Mouse (Mus musculus): ENCODE results near the gene Tex35.

Tex35 gene

GRCm38 (mm10) chr1:157108580-157108979 lies at the start of gene Tex35:
Gene Tex35, minus strand, starts transcription at chr1:157108680.
- in situ Hi-C loops (cut with MboI; ENCODE audit: low pct_unique_long_range_greater_than_20kb in 1 of 2, low sequenced_read_pairs in 2 of 2, unreplicated experiment in 1 of 2) = no loop called here

- in situ Hi-C loops (cut with MboI; ENCODE audit: low pct_unique_long_range_greater_than_20kb in 1 of 2, low sequenced_read_pairs in 2 of 2, unreplicated experiment in 1 of 2) = no loop called here
Observed at GRCm38 (mm10) chr1:157153781-157154180, 45.3 kb upstream of the Tex35 start.

- in situ Hi-C loops (cut with MboI; ENCODE audit: low pct_unique_long_range_greater_than_20kb in 1 of 2, low sequenced_read_pairs in 2 of 2, unreplicated experiment in 1 of 2) = no loop called here
Observed at GRCm38 (mm10) chr1:157150107-157150506, 41.6 kb upstream of the Tex35 start.

- in situ Hi-C loops (cut with MboI; ENCODE audit: low pct_unique_long_range_greater_than_20kb in 1 of 2, low sequenced_read_pairs in 2 of 2, unreplicated experiment in 1 of 2) = no loop called here
Observed at GRCm38 (mm10) chr1:157144621-157145020, 36.1 kb upstream of the Tex35 start.

- in situ Hi-C loops (cut with MboI; ENCODE audit: low pct_unique_long_range_greater_than_20kb in 1 of 2, low sequenced_read_pairs in 2 of 2, unreplicated experiment in 1 of 2) = no loop called here
Observed at GRCm38 (mm10) chr1:157143326-157143932, 34.9 kb upstream of the Tex35 start.

GRCm38 (mm10) chr1:157141014-157141413 lies 32.5 kb upstream of the Tex35 start:
- in situ Hi-C loops (cut with MboI; ENCODE audit: low pct_unique_long_range_greater_than_20kb in 1 of 2, low sequenced_read_pairs in 2 of 2, unreplicated experiment in 1 of 2) = no loop called here

- in situ Hi-C loops (cut with MboI; ENCODE audit: low pct_unique_long_range_greater_than_20kb in 1 of 2, low sequenced_read_pairs in 2 of 2, unreplicated experiment in 1 of 2) = no loop called here
Observed at GRCm38 (mm10) chr1:157137854-157138241, 29.4 kb upstream of the Tex35 start.

GRCm38 (mm10) chr1:157137132-157137853 lies 28.8 kb upstream of the Tex35 start:
- in situ Hi-C loops (cut with MboI; ENCODE audit: low pct_unique_long_range_greater_than_20kb in 1 of 2, low sequenced_read_pairs in 2 of 2, unreplicated experiment in 1 of 2) = no loop called here

GRCm38 (mm10) chr1:157128219-157128618 lies 19.7 kb upstream of the Tex35 start:
- in situ Hi-C loops (cut with MboI; ENCODE audit: low pct_unique_long_range_greater_than_20kb in 1 of 2, low sequenced_read_pairs in 2 of 2, unreplicated experiment in 1 of 2) = no loop called here

- in situ Hi-C loops (cut with MboI; ENCODE audit: low pct_unique_long_range_greater_than_20kb in 1 of 2, low sequenced_read_pairs in 2 of 2, unreplicated experiment in 1 of 2) = no loop called here
Observed at GRCm38 (mm10) chr1:157123836-157124235, 15.4 kb upstream of the Tex35 start.

GRCm38 (mm10) chr1:157119168-157119567 lies 10.7 kb upstream of the Tex35 start:
- in situ Hi-C loops (cut with MboI; ENCODE audit: low pct_unique_long_range_greater_than_20kb in 1 of 2, low sequenced_read_pairs in 2 of 2, unreplicated experiment in 1 of 2) = no loop called here

- in situ Hi-C loops (cut with MboI; ENCODE audit: low pct_unique_long_range_greater_than_20kb in 1 of 2, low sequenced_read_pairs in 2 of 2, unreplicated experiment in 1 of 2) = no loop called here
Observed at GRCm38 (mm10) chr1:157117440-157117839, 9.0 kb upstream of the Tex35 start.

- in situ Hi-C loops (cut with MboI; ENCODE audit: low pct_unique_long_range_greater_than_20kb in 1 of 2, low sequenced_read_pairs in 2 of 2, unreplicated experiment in 1 of 2) = no loop called here
Observed at GRCm38 (mm10) chr1:157114492-157114891, 6.0 kb upstream of the Tex35 start.

GRCm38 (mm10) chr1:157110287-157110835 lies 1.9 kb upstream of the Tex35 start:
- in situ Hi-C loops (cut with MboI; ENCODE audit: low pct_unique_long_range_greater_than_20kb in 1 of 2, low sequenced_read_pairs in 2 of 2, unreplicated experiment in 1 of 2) = no loop called here

GRCm38 (mm10) chr1:157101122-157101865 lies 7.2 kb downstream of the Tex35 start:
- in situ Hi-C loops (cut with MboI; ENCODE audit: low pct_unique_long_range_greater_than_20kb in 1 of 2, low sequenced_read_pairs in 2 of 2, unreplicated experiment in 1 of 2) = no loop called here

- in situ Hi-C loops (cut with MboI; ENCODE audit: low pct_unique_long_range_greater_than_20kb in 1 of 2, low sequenced_read_pairs in 2 of 2, unreplicated experiment in 1 of 2) = loop anchor here in 1 of 2 experiments (25.0 kb wide), 1 partner anchor 367 kb away; the partner anchor contains the start of gene Cryzl2
Observed at GRCm38 (mm10) chr1:157095534-157095933, 12.9 kb downstream of the Tex35 start.

- in situ Hi-C loops (cut with MboI; ENCODE audit: low pct_unique_long_range_greater_than_20kb in 1 of 2, low sequenced_read_pairs in 2 of 2, unreplicated experiment in 1 of 2) = loop anchor here in 1 of 2 experiments (25.0 kb wide), 1 partner anchor 370 kb away; the partner anchor contains the start of gene Cryzl2
Observed at GRCm38 (mm10) chr1:157092622-157093021, 15.9 kb downstream of the Tex35 start.

- in situ Hi-C loops (cut with MboI; ENCODE audit: low pct_unique_long_range_greater_than_20kb in 1 of 2, low sequenced_read_pairs in 2 of 2, unreplicated experiment in 1 of 2) = loop anchor here in 1 of 2 experiments (25.0 kb wide), 1 partner anchor 370 kb away; the partner anchor contains the start of gene Cryzl2
Observed at GRCm38 (mm10) chr1:157092140-157092539, 16.3 kb downstream of the Tex35 start.

GRCm38 (mm10) chr1:157090835-157091234 lies 17.6 kb downstream of the Tex35 start:
- in situ Hi-C loops (cut with MboI; ENCODE audit: low pct_unique_long_range_greater_than_20kb in 1 of 2, low sequenced_read_pairs in 2 of 2, unreplicated experiment in 1 of 2) = loop anchor here in 1 of 2 experiments (25.0 kb wide), 1 partner anchor 371 kb away; the partner anchor contains the start of gene Cryzl2
